Mouse (Mus musculus): Measurements from ENCODE around the gene 3110009E18Rik. TPM values are rescaled to one million over a fixed set of nuclear protein-coding genes. Genes with fewer than 3 reads are reported as not detected.

The 3110009E18Rik gene
- polyA plus RNA-seq, 1 experiment from 2014 or later = 12.5 TPM

DNA sequence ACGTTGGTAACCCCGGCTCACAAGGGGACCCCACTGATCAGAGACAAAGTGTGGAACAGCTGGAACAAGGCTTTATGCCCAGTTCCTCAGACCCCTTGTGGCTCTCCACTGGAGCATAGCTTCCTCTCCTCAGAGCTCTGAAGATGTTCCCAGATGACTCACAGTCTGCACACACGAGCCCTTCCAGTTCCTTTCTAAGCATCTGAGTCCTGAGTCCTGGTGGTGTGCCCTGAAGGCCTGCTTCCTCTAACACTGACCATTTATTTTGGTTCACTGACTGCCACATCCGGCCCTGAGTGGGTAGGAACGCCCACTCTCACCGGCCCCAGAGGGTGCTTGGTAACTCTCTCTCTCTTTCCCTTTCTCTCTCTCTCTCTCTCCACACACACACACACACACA, 21.5 kb upstream of the 3110009E18Rik start:
- H3K27ac ChIP-seq (ENCODE audit: low read length) = no peak overlapping the region
- no peaks in the 10 kb centered on the region for H3K9me3 ChIP-seq (ENCODE audit: low read length)
- no peak overlapping the region for H3K4me3 ChIP-seq (ENCODE audit: low read depth, low read length)
- WGBS = 47% methylated on average over 6 of the region's 6 CpGs
- DNase-seq (ENCODE audit: low spot score) = peak; percentile 67
- H3K4me2 ChIP-seq (replicated peaks; ENCODE audit: low read depth, low read length) = no peak overlapping the region
- TF ChIP-seq EP300 (IDR thresholded peaks at IDR 0.05) (no peak), CTCF (IDR thresholded peaks at IDR 0.05) (no peak)
- H3K36me3 ChIP-seq (ENCODE audit: insufficient read depth, low read length) = no peaks in the 10 kb centered on the region
- ATAC-seq = peak; percentile 83
- no peaks in the 10 kb centered on the region for H3K27me3 ChIP-seq (replicated peaks; ENCODE audit: insufficient read depth, low read length)
- no peak overlapping the region for H3K9ac ChIP-seq (replicated peaks; ENCODE audit: low read depth)
- H3K4me1 ChIP-seq (ENCODE audit: insufficient read depth, low read depth, low read length) = no peaks in the 10 kb centered on the region

DNA sequence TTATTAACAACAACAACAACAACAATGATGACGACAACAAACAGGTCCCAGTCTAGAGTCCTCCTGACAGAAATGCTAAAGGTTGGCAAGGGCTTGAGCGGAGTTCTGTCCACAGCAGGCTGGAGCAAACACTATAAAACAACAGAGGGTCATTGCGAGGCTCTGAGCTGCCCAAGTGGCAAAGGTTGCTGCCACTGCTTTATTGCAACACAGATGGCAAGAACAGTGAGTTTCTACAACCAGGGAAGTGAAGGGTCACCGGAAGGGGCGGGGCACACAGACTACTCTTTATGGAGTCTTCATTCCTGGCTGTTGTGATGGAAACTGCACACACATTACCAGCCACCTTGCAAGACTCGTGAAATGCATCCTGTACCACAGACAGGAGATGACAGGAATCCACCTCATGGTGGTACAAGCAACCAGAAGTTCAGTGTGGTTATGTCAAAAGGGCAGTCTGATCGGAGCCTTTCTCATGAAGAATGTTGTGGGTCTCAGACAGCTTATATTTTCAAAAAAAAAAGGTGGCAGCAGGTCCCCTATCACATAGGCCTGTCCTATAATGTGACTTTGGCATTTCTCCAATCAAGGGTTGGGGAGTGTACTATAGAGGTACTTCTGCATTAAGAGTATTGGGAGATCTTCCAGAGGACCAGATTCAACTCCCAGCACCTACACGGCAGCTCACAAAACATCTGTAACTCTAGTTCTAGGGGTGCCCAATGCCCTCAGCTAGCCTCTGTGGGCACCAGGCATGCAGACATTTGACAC, 20.3 kb upstream of the 3110009E18Rik start:
- no peak overlapping the region for H3K27ac ChIP-seq (ENCODE audit: low read length)
- H3K9ac ChIP-seq (replicated peaks; ENCODE audit: low read depth) = no peak overlapping the region
- DNase-seq (ENCODE audit: low spot score) (peak; percentile 74), ATAC-seq (peak; percentile 58)
- no peak for TF ChIP-seq CTCF (IDR thresholded peaks at IDR 0.05)
- no peak for TF ChIP-seq EP300 (IDR thresholded peaks at IDR 0.05)
- H3K4me2 ChIP-seq (replicated peaks; ENCODE audit: low read depth, low read length) = no peak overlapping the region
- no peaks in the 10 kb centered on the region for H3K9me3 ChIP-seq (ENCODE audit: low read length)
- WGBS = 64% methylated on average over 8 of the region's 8 CpGs
- no peaks in the 10 kb centered on the region for H3K36me3 ChIP-seq (ENCODE audit: insufficient read depth, low read length)
- H3K4me3 ChIP-seq (ENCODE audit: low read depth, low read length) = no peak overlapping the region
- H3K4me1 ChIP-seq (ENCODE audit: insufficient read depth, low read depth, low read length) = no peaks in the 10 kb centered on the region
- no peaks in the 10 kb centered on the region for H3K27me3 ChIP-seq (replicated peaks; ENCODE audit: insufficient read depth, low read length)

DNA sequence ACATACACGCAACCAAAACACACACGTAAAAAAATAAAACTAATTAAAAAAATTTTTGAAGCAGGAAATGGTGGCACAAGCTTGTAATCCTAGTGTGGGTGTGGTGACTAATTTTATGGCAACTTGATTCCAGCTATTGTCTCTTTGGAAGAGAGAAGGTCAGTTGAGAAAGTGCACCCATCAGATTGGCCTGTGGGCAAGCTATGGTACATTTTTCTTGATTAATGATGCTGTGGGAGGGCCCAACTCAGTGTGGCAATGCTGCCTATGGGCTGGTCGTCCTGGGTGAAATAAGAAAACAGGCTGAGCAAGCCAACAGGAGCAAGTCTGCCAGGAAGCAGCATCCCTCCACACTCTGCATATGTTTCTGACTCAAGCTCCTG, 19.8 kb upstream of the 3110009E18Rik start:
- DNase-seq (ENCODE audit: low spot score) (no peak), ATAC-seq (no peak)
- TF ChIP-seq EP300 (IDR thresholded peaks at IDR 0.05) = no peak
- TF ChIP-seq CTCF (IDR thresholded peaks at IDR 0.05) = no peak
- Histone ChIP-seq H3K27me3 (replicated peaks; ENCODE audit: insufficient read depth, low read length) (no peaks in the 10 kb centered on the region), H3K9ac (replicated peaks; ENCODE audit: low read depth) (no peak overlapping the region), H3K9me3 (ENCODE audit: low read length) (no peaks in the 10 kb centered on the region), H3K4me3 (ENCODE audit: low read depth, low read length) (no peak overlapping the region), H3K4me1 (ENCODE audit: insufficient read depth, low read depth, low read length) (no peaks in the 10 kb centered on the region), H3K36me3 (ENCODE audit: insufficient read depth, low read length) (no peaks in the 10 kb centered on the region), H3K4me2 (replicated peaks; ENCODE audit: low read depth, low read length) (no peak overlapping the region), H3K27ac (ENCODE audit: low read length) (no peak overlapping the region)
- WGBS = 82% methylated on average over 3 of the region's 3 CpGs

DNA sequence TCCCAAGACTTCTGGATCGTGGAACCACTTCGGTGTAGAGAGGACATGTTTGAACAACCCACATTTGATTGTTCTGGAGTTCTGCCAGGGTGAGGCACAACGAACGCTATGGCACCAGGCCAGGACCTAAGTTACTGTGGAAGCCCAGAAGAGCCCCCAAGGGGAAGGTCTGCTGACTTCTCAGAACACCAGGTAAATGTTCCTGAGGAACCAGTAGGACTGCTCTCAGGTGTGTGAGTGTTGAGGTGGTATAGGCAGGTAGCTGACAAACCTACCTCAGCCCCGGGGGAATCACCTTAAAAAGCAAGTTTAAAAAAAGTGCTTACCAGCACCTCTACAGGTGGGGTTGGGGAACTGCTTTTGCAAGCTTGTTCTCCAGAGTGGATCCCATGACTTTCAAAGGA, 15.4 kb upstream of the 3110009E18Rik start:
- Histone ChIP-seq H3K9ac (replicated peaks; ENCODE audit: low read depth) (no peak overlapping the region), H3K27me3 (replicated peaks; ENCODE audit: insufficient read depth, low read length) (no peaks in the 10 kb centered on the region), H3K9me3 (ENCODE audit: low read length) (no peaks in the 10 kb centered on the region), H3K27ac (ENCODE audit: low read length) (no peak overlapping the region), H3K36me3 (ENCODE audit: insufficient read depth, low read length) (no peaks in the 10 kb centered on the region), H3K4me3 (ENCODE audit: low read depth, low read length) (no peak overlapping the region), H3K4me1 (ENCODE audit: insufficient read depth, low read depth, low read length) (no peaks in the 10 kb centered on the region), H3K4me2 (replicated peaks; ENCODE audit: low read depth, low read length) (no peak overlapping the region)
- ATAC-seq (peak; percentile 98), DNase-seq (ENCODE audit: low spot score) (peak; percentile 94)
- TF ChIP-seq EP300 (IDR thresholded peaks at IDR 0.05) (peak; percentile 60; the same call in 1 of the 2 replicates), CTCF (IDR thresholded peaks at IDR 0.05) (peak; percentile 51)
- 25% methylated on average over 5 of the region's 5 CpGs for WGBS

DNA sequence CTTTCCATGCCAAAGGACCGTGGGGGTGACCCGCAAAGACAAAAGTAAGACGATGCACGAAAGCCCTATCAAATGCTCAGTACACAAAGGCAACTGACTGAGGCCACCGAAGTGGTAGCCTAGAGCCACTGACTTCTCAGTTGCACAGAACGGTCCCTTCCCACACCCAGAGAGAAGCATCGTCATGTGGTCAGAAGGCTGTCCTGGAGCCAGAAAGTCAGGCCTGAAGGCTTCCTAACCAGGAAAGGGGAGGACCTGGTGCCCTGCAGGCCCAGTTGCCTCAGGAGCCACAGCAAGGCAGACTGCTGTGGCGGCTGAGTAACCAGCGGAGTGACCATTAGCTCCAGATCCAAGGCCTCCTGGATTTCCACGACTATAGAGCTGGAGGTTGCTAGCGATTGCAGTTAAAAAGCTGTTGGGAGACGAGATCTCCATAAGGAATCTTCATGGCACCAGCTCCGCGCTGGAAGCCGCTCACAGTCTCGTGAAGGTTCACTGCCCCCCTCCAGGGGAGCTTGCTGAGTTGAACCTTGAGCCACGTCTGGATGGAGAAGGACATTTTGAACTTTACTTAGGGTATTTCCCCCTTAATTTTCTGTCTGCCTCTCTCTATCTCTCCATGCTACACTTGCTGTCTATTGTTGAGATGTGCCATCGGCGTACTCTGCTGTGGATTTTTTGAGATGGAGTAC, 11.1 kb upstream of the 3110009E18Rik start:
- DNase-seq (ENCODE audit: low spot score) = no peak
- ATAC-seq = no peak
- Histone ChIP-seq H3K27me3 (replicated peaks; ENCODE audit: insufficient read depth, low read length) (no peaks in the 10 kb centered on the region), H3K4me2 (replicated peaks; ENCODE audit: low read depth, low read length) (no peak overlapping the region), H3K4me1 (ENCODE audit: insufficient read depth, low read depth, low read length) (no peaks in the 10 kb centered on the region), H3K27ac (ENCODE audit: low read length) (no peak overlapping the region), H3K9me3 (ENCODE audit: low read length) (no peaks in the 10 kb centered on the region), H3K36me3 (ENCODE audit: insufficient read depth, low read length) (peaks cover 12% of the 10 kb centered on the region; the same call in 1 of the 2 replicates), H3K4me3 (ENCODE audit: low read depth, low read length) (no peak overlapping the region), H3K9ac (replicated peaks; ENCODE audit: low read depth) (no peak overlapping the region)
- TF ChIP-seq EP300 (IDR thresholded peaks at IDR 0.05) (no peak), CTCF (IDR thresholded peaks at IDR 0.05) (no peak)
- 87% methylated on average over 19 of the region's 19 CpGs for WGBS

DNA sequence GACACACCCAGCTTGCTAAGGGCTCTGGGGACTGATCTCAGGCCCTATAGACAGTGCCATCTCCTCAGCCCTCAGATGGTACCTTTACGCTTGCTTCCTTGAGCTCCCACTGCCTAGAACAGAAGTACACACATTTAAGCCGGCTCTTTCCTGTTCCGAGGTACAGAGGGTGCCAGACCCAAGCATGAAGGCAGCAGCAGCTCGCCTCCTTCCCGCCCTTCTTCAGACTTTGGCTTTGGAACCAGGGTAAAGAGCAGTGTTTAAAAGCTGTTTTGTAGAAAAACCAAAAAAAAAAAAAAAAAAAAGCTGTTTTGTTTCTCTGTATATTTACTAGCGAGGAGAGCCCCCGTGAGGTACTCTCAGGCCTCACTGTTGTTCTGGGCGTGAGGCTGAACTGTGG, 9.2 kb upstream of the 3110009E18Rik start:
- DNase-seq (ENCODE audit: low spot score) (no peak), ATAC-seq (no peak)
- Histone ChIP-seq H3K4me2 (replicated peaks; ENCODE audit: low read depth, low read length) (no peak overlapping the region), H3K4me1 (ENCODE audit: insufficient read depth, low read depth, low read length) (no peaks in the 10 kb centered on the region), H3K9me3 (ENCODE audit: low read length) (no peaks in the 10 kb centered on the region), H3K27me3 (replicated peaks; ENCODE audit: insufficient read depth, low read length) (no peaks in the 10 kb centered on the region), H3K9ac (replicated peaks; ENCODE audit: low read depth) (no peak overlapping the region), H3K4me3 (ENCODE audit: low read depth, low read length) (no peak overlapping the region), H3K27ac (ENCODE audit: low read length) (no peak overlapping the region), H3K36me3 (ENCODE audit: insufficient read depth, low read length) (peaks cover 28% of the 10 kb centered on the region)
- TF ChIP-seq EP300 (IDR thresholded peaks at IDR 0.05) (no peak), CTCF (IDR thresholded peaks at IDR 0.05) (no peak)
- 88% methylated on average over 8 of the region's 8 CpGs for whole genome bisulfite sequencing

Measured in lung, postnatal 0 days (tissue).